Mouse (Mus musculus): ENCODE data around the gene Tada1. TPM values are rescaled to one million over a fixed set of nuclear protein-coding genes. Genes with fewer than 3 reads are reported as not detected.
A peak's percentile ranks its signal among the peaks of the same experiment; 100 is the strongest.

Tada1 gene
- total and polyA plus RNA-seq, 2 experiments: 11.8 to 12.5 TPM

GRCm38 (mm10) chr1:166360896-166361295 lies 18.0 kb upstream of the Tada1 start:
- TF ChIP-seq POLR2A (IDR thresholded peaks at IDR 0.05; ENCODE audit: extremely low read depth, insufficient read depth, low read length) (no peak), CTCF (IDR thresholded peaks at IDR 0.05; ENCODE audit: low read depth, low read length) (no peak)
- Histone ChIP-seq H3K79me2 (ENCODE audit: control insufficient read depth, insufficient read depth, low read length) (no peaks in the 10 kb centered on the region), H3K4me1 (ENCODE audit: control insufficient read depth, insufficient read depth, low read length) (0 out of 2 replicates have a peak, but pooled peaks cover 2% of the 10 kb centered on the region), H3K27ac (replicated peaks; ENCODE audit: insufficient read depth, low read depth, low read length) (no peak overlapping the region), H3K9ac (ENCODE audit: low read depth, low read length) (no peak overlapping the region), H3K4me3 (ENCODE audit: insufficient read depth, low read depth, low read length) (no peak overlapping the region), H3K36me3 (ENCODE audit: control insufficient read depth, insufficient read depth, low read length) (no peaks in the 10 kb centered on the region), H3K27me3 (ENCODE audit: control insufficient read depth, insufficient read depth, low read length) (no peaks in the 10 kb centered on the region)
- WGBS: 82% methylated on average over 5 of the region's 5 CpGs
- no peak for DNase-seq (ENCODE audit: extremely low read depth, low read depth, low spot score)

GRCm38 (mm10) chr1:166361842-166362241 lies 17.1 kb upstream of the Tada1 start:
- WGBS: 66% methylated on average over 3 of the region's 3 CpGs
- H3K9ac ChIP-seq (ENCODE audit: low read depth, low read length): no peak overlapping the region
- no peaks in the 10 kb centered on the region for H3K79me2 ChIP-seq (ENCODE audit: control insufficient read depth, insufficient read depth, low read length)
- H3K36me3 ChIP-seq (ENCODE audit: control insufficient read depth, insufficient read depth, low read length): no peaks in the 10 kb centered on the region
- DNase-seq (ENCODE audit: extremely low read depth, low read depth, low spot score): no peak
- TF ChIP-seq POLR2A (IDR thresholded peaks at IDR 0.05; ENCODE audit: extremely low read depth, insufficient read depth, low read length) (no peak), CTCF (IDR thresholded peaks at IDR 0.05; ENCODE audit: low read depth, low read length) (no peak)
- no peaks in the 10 kb centered on the region for H3K27me3 ChIP-seq (ENCODE audit: control insufficient read depth, insufficient read depth, low read length)
- no peak overlapping the region for H3K4me3 ChIP-seq (ENCODE audit: insufficient read depth, low read depth, low read length)
- 0 out of 2 replicates have a peak, but pooled peaks cover 2% of the 10 kb centered on the region for H3K4me1 ChIP-seq (ENCODE audit: control insufficient read depth, insufficient read depth, low read length)
- H3K27ac ChIP-seq (replicated peaks; ENCODE audit: insufficient read depth, low read depth, low read length): no peak overlapping the region

GRCm38 (mm10) chr1:166362659-166363058 lies 16.2 kb upstream of the Tada1 start:
- Histone ChIP-seq H3K27me3 (ENCODE audit: control insufficient read depth, insufficient read depth, low read length) (no peaks in the 10 kb centered on the region), H3K9ac (ENCODE audit: low read depth, low read length) (no peak overlapping the region), H3K4me3 (ENCODE audit: insufficient read depth, low read depth, low read length) (no peak overlapping the region), H3K79me2 (ENCODE audit: control insufficient read depth, insufficient read depth, low read length) (no peaks in the 10 kb centered on the region), H3K27ac (replicated peaks; ENCODE audit: insufficient read depth, low read depth, low read length) (no peak overlapping the region), H3K4me1 (ENCODE audit: control insufficient read depth, insufficient read depth, low read length) (0 out of 2 replicates have a peak, but pooled peaks cover 2% of the 10 kb centered on the region), H3K36me3 (ENCODE audit: control insufficient read depth, insufficient read depth, low read length) (no peaks in the 10 kb centered on the region)
- WGBS: 85% methylated on average over 3 of the region's 3 CpGs
- no peak for TF ChIP-seq CTCF (IDR thresholded peaks at IDR 0.05; ENCODE audit: low read depth, low read length)
- TF ChIP-seq POLR2A (IDR thresholded peaks at IDR 0.05; ENCODE audit: extremely low read depth, insufficient read depth, low read length): no peak
- DNase-seq (ENCODE audit: extremely low read depth, low read depth, low spot score): no peak

- DNase-seq (ENCODE audit: extremely low read depth, low read depth, low spot score): no peak
- TF ChIP-seq POLR2A (IDR thresholded peaks at IDR 0.05; ENCODE audit: extremely low read depth, insufficient read depth, low read length) (no peak), CTCF (IDR thresholded peaks at IDR 0.05; ENCODE audit: low read depth, low read length) (no peak)
- no peaks in the 10 kb centered on the region for H3K27me3 ChIP-seq (ENCODE audit: control insufficient read depth, insufficient read depth, low read length)
- no peak overlapping the region for H3K9ac ChIP-seq (ENCODE audit: low read depth, low read length)
- H3K36me3 ChIP-seq (ENCODE audit: control insufficient read depth, insufficient read depth, low read length): no peaks in the 10 kb centered on the region
- H3K4me1 ChIP-seq (ENCODE audit: control insufficient read depth, insufficient read depth, low read length): 0 out of 2 replicates have a peak, but pooled peaks cover 2% of the 10 kb centered on the region
- H3K4me3 ChIP-seq (ENCODE audit: insufficient read depth, low read depth, low read length): no peak overlapping the region
- no peaks in the 10 kb centered on the region for H3K79me2 ChIP-seq (ENCODE audit: control insufficient read depth, insufficient read depth, low read length)
- no peak overlapping the region for H3K27ac ChIP-seq (replicated peaks; ENCODE audit: insufficient read depth, low read depth, low read length)
These were observed 15.8 kb upstream of the Tada1 start for GRCm38 (mm10) chr1:166363122-166363521.

- WGBS: 52% methylated on average over 6 of the region's 6 CpGs
- Histone ChIP-seq H3K27me3 (ENCODE audit: control insufficient read depth, insufficient read depth, low read length) (no peaks in the 10 kb centered on the region), H3K9ac (ENCODE audit: low read depth, low read length) (no peak overlapping the region), H3K4me1 (ENCODE audit: control insufficient read depth, insufficient read depth, low read length) (peaks cover 8% of the 10 kb centered on the region), H3K27ac (replicated peaks; ENCODE audit: insufficient read depth, low read depth, low read length) (peak overlapping the region; percentile 25; the same call in 1 of the 2 replicates), H3K36me3 (ENCODE audit: control insufficient read depth, insufficient read depth, low read length) (no peaks in the 10 kb centered on the region), H3K4me3 (ENCODE audit: insufficient read depth, low read depth, low read length) (no peak overlapping the region), H3K79me2 (ENCODE audit: control insufficient read depth, insufficient read depth, low read length) (peaks cover 9% of the 10 kb centered on the region; the same call in 1 of the 2 replicates)
- TF ChIP-seq POLR2A (IDR thresholded peaks at IDR 0.05; ENCODE audit: extremely low read depth, insufficient read depth, low read length) (no peak), CTCF (IDR thresholded peaks at IDR 0.05; ENCODE audit: low read depth, low read length) (no peak)
- DNase-seq (ENCODE audit: extremely low read depth, low read depth, low spot score): peak; percentile 91
These were observed 1.7 kb upstream of the Tada1 start for GRCm38 (mm10) chr1:166377171-166377570.

GRCm38 (mm10) chr1:166378431-166379012 lies 375 bp upstream of the Tada1 start:
- no peaks in the 10 kb centered on the region; the same call in 1 of the 2 replicates for H3K36me3 ChIP-seq (ENCODE audit: control insufficient read depth, insufficient read depth, low read length)
- H3K4me3 ChIP-seq (ENCODE audit: insufficient read depth, low read depth, low read length): peak overlapping the region; percentile 31
- peaks cover 9% of the 10 kb centered on the region; the same call in 1 of the 2 replicates for H3K79me2 ChIP-seq (ENCODE audit: control insufficient read depth, insufficient read depth, low read length)
- WGBS: 3% methylated on average over 21 of the region's 21 CpGs
- peak; percentile 95 for DNase-seq (ENCODE audit: extremely low read depth, low read depth, low spot score)
- peak overlapping the region; percentile 91 for H3K27ac ChIP-seq (replicated peaks; ENCODE audit: insufficient read depth, low read depth, low read length)
- no peaks in the 10 kb centered on the region for H3K27me3 ChIP-seq (ENCODE audit: control insufficient read depth, insufficient read depth, low read length)
- H3K9ac ChIP-seq (ENCODE audit: low read depth, low read length): peak overlapping the region; percentile 44
- no peak for TF ChIP-seq CTCF (IDR thresholded peaks at IDR 0.05; ENCODE audit: low read depth, low read length)
- TF ChIP-seq POLR2A (IDR thresholded peaks at IDR 0.05; ENCODE audit: extremely low read depth, insufficient read depth, low read length): no peak
- peaks cover 8% of the 10 kb centered on the region for H3K4me1 ChIP-seq (ENCODE audit: control insufficient read depth, insufficient read depth, low read length)
